Mouse (Mus musculus): ENCODE data around the gene Prkch.

Gene Prkch

GRCm38 (mm10) chr12:73611741-73612140 lies 27.1 kb downstream of the Prkch start:
- DNase-seq (ENCODE audit: low read depth): no peak

- peak; percentile 5 for DNase-seq (ENCODE audit: low read depth)
Observed at GRCm38 (mm10) chr12:73613183-73613582, 28.6 kb downstream of the Prkch start.

GRCm38 (mm10) chr12:73617652-73618051 lies 33.1 kb downstream of the Prkch start:
- DNase-seq (ENCODE audit: low read depth): peak; percentile 5

DNA sequence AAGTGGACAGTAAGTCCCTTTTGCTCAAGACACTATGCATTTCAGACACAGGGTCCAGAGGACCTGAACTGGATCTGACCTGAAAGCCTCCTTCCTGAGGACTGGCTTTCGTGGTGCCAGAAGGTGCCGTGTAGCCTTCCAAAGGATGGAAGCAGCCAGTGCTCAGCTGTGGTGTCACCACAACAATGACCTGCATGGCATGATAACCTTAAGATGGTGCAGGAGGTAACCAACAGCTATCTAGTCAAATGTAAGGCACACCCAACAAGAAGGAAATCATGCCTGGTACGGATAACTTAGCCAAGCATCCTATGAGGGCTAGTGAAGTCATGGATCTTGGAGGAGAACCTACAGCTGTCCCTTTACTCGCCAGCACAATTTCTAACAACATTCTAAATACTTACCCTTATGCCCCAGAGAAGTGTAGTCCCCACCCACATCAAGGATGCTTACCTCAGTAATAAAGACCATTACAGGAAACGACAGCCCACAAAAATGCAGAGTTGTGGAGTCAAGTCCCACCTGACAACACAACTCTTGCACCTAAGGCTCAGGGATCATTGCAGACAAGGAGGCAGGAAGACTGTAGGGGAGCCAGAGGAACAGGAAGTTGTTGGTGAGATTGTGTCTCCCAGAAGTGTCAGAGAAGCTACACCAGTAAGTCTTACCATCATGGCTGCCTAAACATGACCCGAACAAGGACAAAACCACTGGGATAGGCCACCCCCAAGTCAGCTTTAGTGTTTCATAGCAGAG lies 40.9 kb downstream of the Prkch start:
- DNase-seq (ENCODE audit: low read depth): no peak

DNA sequence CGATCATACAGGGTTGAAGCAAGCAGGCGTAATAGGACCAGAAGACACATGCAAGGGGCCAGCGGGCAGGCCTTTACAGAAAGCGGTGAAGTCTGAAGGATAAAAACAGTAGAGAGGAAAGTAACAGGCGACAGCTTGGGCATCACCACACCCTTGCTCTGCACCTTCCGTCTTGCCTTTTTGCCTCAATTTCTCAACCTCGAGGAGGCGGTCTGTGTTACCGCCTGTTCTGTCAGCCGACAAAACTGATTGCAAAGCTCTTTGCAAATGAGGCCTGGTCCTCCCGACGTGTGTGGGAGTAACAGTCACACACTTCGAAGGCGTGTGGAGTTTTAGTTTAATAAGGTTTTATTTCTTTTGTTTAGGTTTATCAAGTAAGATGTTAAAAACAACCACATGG lies 43.3 kb downstream of the Prkch start:
- no peak for DNase-seq (ENCODE audit: low read depth)

DNA sequence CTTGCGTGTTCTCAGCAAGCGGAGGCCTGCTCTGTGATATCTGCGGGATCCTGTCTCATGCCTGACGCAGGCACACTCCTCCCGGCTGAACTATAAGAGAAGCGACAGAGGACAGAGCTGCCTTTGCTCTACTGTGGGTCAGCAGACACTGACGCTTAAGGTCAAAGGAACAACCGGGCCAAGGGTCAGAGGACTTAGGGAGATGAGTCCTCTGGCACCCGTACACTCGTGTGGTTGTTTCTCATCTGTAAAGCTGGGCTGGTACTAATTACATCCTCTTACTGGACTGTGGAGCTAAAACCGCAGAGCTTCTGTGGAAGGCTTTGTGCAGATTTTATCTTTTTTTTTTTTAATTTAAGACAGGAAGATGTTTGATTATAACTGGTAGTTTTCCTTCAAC lies 46.0 kb downstream of the Prkch start:
- DNase-seq (ENCODE audit: low read depth): no peak

DNA sequence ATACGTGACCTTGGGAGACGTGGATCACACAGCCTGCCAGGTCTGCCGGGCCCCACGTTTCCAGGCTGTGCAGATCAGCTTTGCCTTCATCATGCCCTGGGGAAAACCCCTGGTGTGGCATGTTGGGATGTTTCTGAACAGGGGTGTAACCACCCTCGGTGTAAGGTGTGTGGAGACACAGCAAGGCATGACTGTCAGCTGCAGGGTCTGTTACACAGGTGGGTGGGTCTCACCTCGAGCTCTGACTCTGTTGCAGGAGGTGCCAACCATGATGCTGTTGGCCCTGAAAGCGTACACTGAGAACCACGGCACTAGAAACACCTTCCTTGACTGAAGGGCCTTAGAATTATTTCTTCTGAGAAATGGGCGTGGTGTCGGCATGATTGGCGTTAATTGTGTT lies 46.6 kb downstream of the Prkch start:
- no peak for DNase-seq (ENCODE audit: low read depth)

GRCm38 (mm10) chr12:73632671-73633244 lies 48.2 kb downstream of the Prkch start:
- DNase-seq (ENCODE audit: low read depth): no peak

- no peak for DNase-seq (ENCODE audit: low read depth)
Observed at GRCm38 (mm10) chr12:73633707-73634106, 49.1 kb downstream of the Prkch start.

DNA sequence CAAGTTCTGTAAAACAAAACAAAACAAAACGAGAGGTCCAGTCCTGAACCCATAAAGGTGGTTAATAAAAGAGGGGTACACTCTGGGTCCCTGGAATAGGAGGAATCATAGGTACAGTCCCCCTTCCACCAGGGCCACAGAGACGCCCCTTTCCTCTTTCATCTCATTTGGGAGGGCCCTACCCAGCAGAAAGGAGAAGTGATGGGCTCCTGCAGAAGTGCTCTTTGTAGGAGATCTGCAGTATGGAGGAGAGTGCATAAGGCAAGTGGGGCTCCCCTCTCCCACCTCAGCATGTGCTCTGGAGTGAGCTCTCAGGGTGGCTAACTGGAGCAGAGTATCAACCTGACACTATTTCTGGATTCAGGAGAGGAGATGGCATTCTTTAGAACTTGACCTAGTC lies 55.0 kb downstream of the Prkch start:
- no peak for DNase-seq (ENCODE audit: low read depth)

- DNase-seq (ENCODE audit: low read depth): no peak
Observed at GRCm38 (mm10) chr12:73641183-73641582, 56.6 kb downstream of the Prkch start.

GRCm38 (mm10) chr12:73645216-73645615 lies 60.6 kb downstream of the Prkch start:
- no peak for DNase-seq (ENCODE audit: low read depth)

DNA sequence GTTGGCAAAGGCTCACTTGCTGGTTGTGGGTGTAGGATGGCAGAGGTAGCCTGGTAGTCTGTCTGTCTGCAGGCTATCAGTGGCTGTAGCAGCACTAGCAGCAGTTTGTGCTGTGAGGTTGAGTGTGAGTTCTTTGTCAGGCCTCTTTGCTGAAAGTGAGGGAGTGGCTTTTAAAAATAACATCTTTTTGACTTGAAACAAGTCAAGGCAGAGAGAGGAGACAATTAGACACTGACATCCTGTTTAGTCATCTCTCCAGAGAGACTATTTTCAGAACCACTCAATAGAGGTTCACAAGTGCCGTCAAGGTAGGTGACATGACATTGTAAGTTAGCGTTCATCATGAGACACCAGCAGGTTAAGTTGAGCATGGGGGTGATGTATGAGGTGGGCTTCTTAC lies 63.1 kb downstream of the Prkch start:
- DNase-seq (ENCODE audit: low read depth): no peak

GRCm38 (mm10) chr12:73656568-73657204 lies 72.1 kb downstream of the Prkch start:
- DNase-seq (ENCODE audit: low read depth): no peak

DNA sequence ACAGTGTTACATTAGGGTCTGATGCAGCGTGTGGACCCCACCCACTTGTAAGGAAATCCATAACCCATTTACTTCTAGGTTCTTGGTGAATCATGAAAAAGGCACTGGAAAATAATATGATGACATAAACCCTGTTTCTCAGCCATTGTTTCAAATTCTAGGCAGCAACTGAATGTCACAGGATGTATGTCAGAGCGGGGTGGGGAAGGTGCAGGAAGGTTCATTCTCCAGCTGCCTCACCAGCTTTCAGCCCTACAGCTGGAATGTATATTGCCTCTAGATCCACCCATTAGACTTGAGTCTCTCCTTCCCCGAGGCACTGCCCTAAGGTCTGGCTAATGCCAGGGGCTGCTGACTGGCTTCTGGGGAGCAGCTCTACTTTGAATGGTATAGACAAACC lies 78.8 kb downstream of the Prkch start:
- DNase-seq (ENCODE audit: low read depth): no peak

- DNase-seq (ENCODE audit: low read depth): no peak
Observed at GRCm38 (mm10) chr12:73666701-73667100, 82.1 kb downstream of the Prkch start.

DNA sequence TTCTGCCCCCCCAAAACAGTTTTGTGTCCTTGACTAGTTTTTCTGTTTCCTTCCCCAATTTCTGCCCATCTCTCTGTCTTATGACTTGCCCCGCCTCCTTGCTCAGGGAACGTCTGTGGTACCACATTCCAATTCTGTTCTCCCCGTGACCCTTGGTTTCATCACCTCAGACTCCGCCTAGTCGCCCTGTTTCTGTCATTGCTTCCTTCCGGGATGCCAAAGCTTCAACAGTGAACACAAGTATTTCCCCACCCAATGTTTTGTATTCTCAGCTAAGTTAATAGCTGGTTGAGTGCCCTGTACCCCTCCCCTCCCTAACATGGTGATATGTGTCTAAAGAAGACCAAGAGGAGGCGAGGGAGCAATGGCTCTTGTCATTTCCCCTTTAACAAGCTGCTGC lies 83.0 kb downstream of the Prkch start:
- DNase-seq (ENCODE audit: low read depth): no peak

DNA sequence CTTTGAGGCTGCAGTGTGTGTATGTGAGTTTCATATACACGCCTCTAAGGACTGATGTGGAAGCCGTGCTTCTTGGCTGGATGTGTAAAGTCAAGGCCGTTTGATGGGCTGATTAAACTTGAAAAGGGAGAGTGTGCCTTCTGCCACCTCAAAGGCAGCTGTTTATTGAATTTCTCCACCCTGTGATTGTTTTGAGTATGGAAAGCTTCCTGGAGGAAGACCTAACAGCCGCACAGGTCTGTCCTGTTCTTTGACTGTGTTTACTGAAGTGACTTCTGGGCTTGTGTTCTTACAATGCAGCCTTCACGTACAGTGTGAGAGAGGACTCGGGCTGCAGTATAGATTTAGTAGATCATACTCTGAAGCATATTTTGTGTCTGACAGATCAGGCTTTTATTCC lies 86.1 kb downstream of the Prkch start:
- no peak for DNase-seq (ENCODE audit: low read depth)

DNA sequence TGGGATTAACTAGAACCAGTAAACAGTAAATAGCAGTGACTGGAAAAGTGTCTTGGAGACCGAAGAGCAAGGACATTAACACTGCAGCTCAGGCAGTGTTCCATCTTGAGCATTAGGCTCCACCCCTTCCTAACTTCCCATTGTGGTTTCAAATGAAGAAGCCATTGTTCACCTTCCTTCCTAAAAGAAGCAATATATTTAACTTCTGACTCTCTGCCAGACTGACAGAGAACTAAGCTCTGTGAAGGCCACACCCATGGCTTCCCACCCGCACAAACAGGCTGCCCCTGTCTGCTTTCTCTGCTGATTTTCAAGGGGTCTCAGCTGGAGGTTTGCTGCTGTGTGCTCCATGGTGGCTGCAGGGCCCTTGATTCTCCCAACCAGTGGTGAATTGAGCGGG lies 86.9 kb downstream of the Prkch start:
- no peak for DNase-seq (ENCODE audit: low read depth)

DNA sequence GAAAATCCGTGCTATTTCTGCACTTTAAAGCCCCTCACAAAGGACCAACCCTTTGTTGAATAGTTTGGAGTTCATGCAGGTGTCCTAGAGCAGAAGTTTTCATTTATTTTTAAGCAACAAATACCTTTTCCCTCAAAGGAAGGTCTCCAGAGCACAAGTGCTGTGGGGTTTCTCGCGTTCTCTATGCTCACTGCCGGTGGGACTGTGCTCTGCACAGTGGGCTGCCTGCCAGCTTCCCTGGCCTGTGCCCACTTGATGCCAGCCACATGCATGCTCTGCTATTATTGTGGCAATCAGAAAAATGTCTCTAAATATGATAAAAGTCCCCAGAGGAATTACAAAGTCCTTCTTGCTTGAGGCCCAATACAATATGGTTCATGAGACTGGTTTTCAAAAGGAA lies 87.4 kb downstream of the Prkch start:
- DNase-seq (ENCODE audit: low read depth): no peak

GRCm38 (mm10) chr12:73673783-73674182 lies 89.2 kb downstream of the Prkch start:
- no peak for DNase-seq (ENCODE audit: low read depth)

DNA sequence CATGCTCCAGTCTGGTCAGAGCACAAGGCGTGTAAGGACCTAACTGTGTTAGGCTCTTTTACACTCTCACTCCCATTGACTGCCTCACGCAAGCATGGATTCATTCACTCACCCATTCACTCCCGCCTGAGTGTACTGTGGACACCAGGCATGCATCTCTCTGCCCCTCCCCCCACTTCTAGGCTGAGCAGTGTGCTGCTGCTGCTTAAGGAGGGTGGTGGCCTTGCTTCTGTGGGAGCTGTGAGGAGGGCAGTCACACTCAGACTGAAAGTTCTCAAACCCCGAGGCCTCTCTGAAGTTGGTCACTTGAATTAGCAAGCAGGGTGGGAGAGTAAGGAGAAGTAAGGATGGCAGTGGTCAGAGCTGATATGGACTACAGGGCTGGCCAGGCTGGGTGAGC lies 90.6 kb downstream of the Prkch start:
- no peak for DNase-seq (ENCODE audit: low read depth)

GRCm38 (mm10) chr12:73679400-73679801 lies 94.8 kb downstream of the Prkch start:
- no peak for DNase-seq (ENCODE audit: low read depth)

DNA sequence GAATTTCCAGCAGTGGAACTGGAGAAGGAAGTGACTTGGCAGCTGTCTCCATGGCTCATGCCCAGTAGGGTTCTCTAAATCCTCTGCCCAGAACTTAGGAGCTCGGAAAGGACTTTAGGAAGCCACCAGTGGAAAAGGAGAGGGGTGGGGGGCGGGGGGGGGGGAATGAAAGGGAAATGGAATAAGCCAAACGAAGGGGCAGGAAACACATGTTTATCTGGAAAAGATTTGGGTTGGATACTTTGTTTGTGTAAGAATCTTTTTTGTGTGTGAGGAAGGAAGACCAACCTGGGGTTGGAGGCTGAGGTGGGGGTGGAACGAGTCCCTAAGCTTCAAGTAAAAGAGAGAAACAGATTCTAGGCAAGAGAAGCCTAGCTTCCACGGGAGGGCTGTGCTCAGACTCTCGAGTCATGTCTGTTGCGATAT lies 98.3 kb downstream of the Prkch start:
- DNase-seq (ENCODE audit: low read depth): no peak
